Mouse (Mus musculus): ENCODE measurements around the gene Fam208b. TPM values are rescaled to one million over a fixed set of nuclear protein-coding genes. Genes with fewer than 3 reads are reported as not detected.

Fam208b gene
- polyA plus RNA-seq, 1 experiment: 14.7 TPM

DNA sequence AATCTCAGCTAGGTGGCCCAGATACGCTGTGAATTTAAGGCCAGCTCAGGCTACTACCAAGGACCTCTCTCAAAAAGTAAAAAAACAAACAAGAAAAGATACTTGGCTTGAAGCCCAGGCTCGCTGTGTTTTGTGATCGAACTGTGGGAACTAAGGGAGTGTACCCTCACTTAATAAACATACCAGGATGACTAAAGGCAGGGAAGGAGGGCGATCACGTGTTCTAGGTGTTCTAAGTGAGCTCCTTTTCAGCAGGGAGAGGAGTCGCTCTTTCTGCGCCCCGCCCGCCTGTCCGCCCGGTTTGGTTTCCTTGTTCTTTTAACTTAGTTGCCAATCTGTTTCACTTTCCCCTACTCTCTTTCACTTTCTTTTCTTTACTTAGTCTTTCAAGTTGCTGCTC, 25.9 kb upstream of the Fam208b start:
- Histone ChIP-seq H3K4me3 (ENCODE audit: insufficient read depth, low read length) (peak overlapping the region; percentile 31; the same call in 1 of the 2 replicates), H3K4me1 (ENCODE audit: control insufficient read depth, insufficient read depth, low read length) (no peaks in the 10 kb centered on the region; the same call in 1 of the 2 replicates), H3K27ac (ENCODE audit: insufficient read depth, low read length) (no peak overlapping the region)
- TF ChIP-seq POLR2A (IDR thresholded peaks at IDR 0.05; ENCODE audit: extremely low read depth, insufficient read depth, low read length) (no peak), CTCF (IDR thresholded peaks at IDR 0.05; ENCODE audit: extremely low read depth, insufficient read depth, low read length) (no peak)

DNA sequence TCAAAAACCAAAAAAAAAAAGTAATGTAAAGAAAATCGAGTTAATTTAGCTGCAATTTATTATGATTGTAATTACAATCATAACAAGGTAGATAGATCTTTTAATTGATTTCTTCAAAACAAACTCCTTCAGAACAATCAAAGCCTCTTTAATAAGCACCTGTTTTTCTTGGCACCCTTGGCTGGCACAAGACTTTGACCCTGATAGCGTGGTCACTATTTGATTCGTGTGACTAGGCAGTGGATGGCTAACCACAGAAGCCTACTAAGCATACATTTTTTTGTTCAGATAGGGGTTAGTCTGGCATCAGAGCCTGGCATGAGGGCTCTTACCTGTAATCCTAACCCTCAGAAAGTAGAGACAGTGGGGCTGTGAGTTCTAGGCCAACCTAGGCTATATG, 24.2 kb upstream of the Fam208b start:
- TF ChIP-seq CTCF (IDR thresholded peaks at IDR 0.05; ENCODE audit: extremely low read depth, insufficient read depth, low read length) (no peak), POLR2A (IDR thresholded peaks at IDR 0.05; ENCODE audit: extremely low read depth, insufficient read depth, low read length) (no peak)
- Histone ChIP-seq H3K4me3 (ENCODE audit: insufficient read depth, low read length) (peak overlapping the region; percentile 97; the same call in 1 of the 2 replicates), H3K27ac (ENCODE audit: insufficient read depth, low read length) (no peak overlapping the region), H3K4me1 (ENCODE audit: control insufficient read depth, insufficient read depth, low read length) (no peaks in the 10 kb centered on the region; the same call in 1 of the 2 replicates)

DNA sequence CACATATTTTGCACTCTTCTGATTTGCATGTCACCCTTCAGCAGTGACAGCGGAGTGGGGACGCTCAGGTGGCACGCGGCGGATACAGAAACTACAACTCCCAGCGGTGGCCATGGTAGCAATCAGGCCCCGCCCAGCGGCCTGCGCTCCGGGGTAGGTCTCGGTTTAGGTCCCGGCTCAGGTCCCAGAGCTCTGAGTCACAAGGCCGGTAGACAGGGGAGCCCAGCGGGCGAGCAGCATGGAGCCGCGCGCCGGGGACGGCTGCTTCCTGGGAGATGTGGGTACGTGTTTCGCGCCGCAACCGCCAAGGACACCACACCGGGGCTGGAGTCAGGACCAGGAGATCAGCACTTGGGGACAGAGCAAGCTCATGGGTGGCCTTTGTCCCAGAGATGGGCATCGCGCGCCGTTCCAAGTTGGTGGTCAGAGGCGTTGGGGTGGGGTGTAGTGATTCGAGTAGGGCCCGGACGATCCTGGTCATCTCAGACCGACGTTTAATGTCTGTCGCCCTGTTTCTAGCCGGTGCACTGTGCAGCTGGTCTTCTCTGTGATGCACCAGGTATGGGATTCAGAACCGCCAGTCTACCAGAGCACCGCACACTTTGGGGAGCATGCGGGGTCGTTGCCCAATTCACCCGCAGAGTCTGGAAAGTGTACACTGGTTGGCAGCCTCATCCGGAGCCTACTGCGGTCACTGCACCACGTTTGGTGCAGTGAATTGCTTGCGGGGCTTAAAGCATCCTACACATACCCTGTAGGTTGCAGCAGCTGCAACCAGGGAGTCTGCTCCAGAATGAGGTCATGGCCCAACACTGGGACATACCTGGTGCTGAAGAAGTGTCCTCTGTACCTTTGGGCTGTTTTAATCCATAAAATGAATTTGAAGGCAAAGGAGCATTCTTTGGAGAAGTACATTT, 23.2 kb upstream of the Fam208b start, which contains the start of gene Asb13:
Asb13 (plus strand) TSS at position 138 of the 917 bp plus-strand sequence.
- Histone ChIP-seq H3K4me3 (ENCODE audit: insufficient read depth, low read length) (peak within 1 kb of the TSS; percentile 97), H3K4me1 (ENCODE audit: control insufficient read depth, insufficient read depth, low read length) (no peaks in the 10 kb centered on the region; the same call in 1 of the 2 replicates), H3K27ac (ENCODE audit: insufficient read depth, low read length) (peak within 1 kb of the TSS; percentile 68)
- TF ChIP-seq CTCF (IDR thresholded peaks at IDR 0.05; ENCODE audit: extremely low read depth, insufficient read depth, low read length) (no peak), POLR2A (IDR thresholded peaks at IDR 0.05; ENCODE audit: extremely low read depth, insufficient read depth, low read length) (peak; percentile 64)

DNA sequence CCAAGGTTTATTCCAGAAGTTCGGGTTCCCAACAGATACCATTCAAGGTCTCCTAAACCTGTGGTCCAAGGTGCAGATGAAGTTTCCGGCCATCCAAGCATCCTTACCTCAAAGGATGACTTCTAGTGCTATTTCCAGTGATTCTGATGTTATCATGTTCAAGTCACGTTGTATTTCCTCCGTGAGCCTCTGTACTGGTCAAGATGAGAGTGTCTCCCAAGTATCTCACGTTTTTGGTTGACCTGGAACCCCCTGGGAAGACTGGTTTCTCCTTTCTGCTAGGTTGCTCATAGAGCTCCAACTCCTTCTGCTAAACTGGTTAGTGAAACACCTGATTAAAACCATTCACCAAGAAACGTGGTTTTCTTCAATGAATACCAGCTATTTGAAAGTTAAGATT, 22.2 kb upstream of the Fam208b start:
- Histone ChIP-seq H3K27ac (ENCODE audit: insufficient read depth, low read length) (no peak overlapping the region), H3K4me1 (ENCODE audit: control insufficient read depth, insufficient read depth, low read length) (no peaks in the 10 kb centered on the region; the same call in 1 of the 2 replicates), H3K4me3 (ENCODE audit: insufficient read depth, low read length) (no peak overlapping the region; the same call in 1 of the 2 replicates)
- no peak for TF ChIP-seq CTCF (IDR thresholded peaks at IDR 0.05; ENCODE audit: extremely low read depth, insufficient read depth, low read length)

DNA sequence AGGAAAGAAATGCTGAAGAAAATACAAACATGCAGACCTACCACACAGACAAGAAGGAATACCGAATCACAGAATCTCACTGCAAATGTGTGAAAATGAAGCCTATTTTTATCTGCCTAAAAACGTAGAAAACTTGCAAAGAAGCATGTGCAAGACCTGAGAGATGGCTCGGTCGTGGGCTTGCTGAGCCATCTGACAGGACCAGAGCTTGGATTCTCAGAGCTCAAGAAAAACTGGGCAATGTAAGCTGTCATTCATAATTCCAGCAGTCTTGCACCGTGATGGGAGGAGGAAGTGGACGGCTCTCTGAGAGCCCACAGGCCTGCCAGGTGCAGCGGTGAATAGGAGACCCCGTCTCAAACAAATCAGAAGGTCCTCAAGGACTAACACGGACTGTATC, 21.6 kb upstream of the Fam208b start:
- no peak overlapping the region for H3K4me3 ChIP-seq (ENCODE audit: insufficient read depth, low read length)
- no peaks in the 10 kb centered on the region; the same call in 1 of the 2 replicates for H3K4me1 ChIP-seq (ENCODE audit: control insufficient read depth, insufficient read depth, low read length)
- H3K27ac ChIP-seq (ENCODE audit: insufficient read depth, low read length): peak overlapping the region; percentile 67; the same call in 1 of the 2 replicates
- TF ChIP-seq POLR2A (IDR thresholded peaks at IDR 0.05; ENCODE audit: extremely low read depth, insufficient read depth, low read length) (no peak), CTCF (IDR thresholded peaks at IDR 0.05; ENCODE audit: extremely low read depth, insufficient read depth, low read length) (no peak)

DNA sequence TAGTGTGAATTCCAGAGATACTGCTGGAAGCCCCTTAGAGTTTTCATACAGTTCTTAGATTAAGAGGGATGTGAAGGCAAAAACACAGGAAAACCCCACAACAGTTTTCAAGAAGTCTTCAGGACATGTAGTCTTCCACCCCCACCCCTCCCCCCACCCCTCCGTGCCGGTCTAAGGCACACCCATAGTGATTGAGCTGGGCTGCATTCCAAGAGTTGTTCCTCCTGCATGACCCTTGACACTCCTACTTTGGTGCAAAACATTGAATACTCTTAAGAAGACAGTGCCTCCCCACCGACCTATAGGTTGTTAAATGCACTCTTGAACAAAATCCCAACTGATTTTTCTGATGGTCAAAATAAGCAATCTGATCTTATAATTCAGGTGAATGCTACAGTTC, 17.2 kb upstream of the Fam208b start:
- no peak for TF ChIP-seq CTCF (IDR thresholded peaks at IDR 0.05; ENCODE audit: extremely low read depth, insufficient read depth, low read length)
- Histone ChIP-seq H3K4me1 (ENCODE audit: control insufficient read depth, insufficient read depth, low read length) (no peaks in the 10 kb centered on the region; the same call in 1 of the 2 replicates), H3K27ac (ENCODE audit: insufficient read depth, low read length) (no peak overlapping the region), H3K4me3 (ENCODE audit: insufficient read depth, low read length) (no peak overlapping the region)

DNA sequence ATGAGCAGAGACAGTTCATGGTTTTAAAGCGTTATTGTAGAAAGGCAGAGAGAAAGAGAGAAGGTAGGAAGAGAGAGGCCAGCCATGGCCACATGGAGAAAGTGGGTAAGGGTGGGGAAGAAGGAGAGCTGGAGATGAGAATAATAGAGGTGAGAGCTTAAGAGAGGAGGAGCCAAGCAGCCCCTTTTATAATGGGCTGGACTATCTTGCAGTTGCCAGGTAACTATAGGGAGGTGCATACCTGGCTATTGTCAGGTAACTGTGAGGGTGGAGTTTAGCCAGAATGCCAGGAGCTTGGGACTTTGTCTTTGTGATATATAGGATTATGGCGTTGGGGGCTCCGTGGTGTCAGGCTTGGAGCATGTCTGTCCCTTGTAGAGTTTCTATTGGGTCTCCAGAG, 16.2 kb upstream of the Fam208b start:
- Histone ChIP-seq H3K27ac (ENCODE audit: insufficient read depth, low read length) (no peak overlapping the region), H3K4me3 (ENCODE audit: insufficient read depth, low read length) (no peak overlapping the region), H3K4me1 (ENCODE audit: control insufficient read depth, insufficient read depth, low read length) (no peaks in the 10 kb centered on the region)
- TF ChIP-seq POLR2A (IDR thresholded peaks at IDR 0.05; ENCODE audit: extremely low read depth, insufficient read depth, low read length) (no peak), CTCF (IDR thresholded peaks at IDR 0.05; ENCODE audit: extremely low read depth, insufficient read depth, low read length) (no peak)

DNA sequence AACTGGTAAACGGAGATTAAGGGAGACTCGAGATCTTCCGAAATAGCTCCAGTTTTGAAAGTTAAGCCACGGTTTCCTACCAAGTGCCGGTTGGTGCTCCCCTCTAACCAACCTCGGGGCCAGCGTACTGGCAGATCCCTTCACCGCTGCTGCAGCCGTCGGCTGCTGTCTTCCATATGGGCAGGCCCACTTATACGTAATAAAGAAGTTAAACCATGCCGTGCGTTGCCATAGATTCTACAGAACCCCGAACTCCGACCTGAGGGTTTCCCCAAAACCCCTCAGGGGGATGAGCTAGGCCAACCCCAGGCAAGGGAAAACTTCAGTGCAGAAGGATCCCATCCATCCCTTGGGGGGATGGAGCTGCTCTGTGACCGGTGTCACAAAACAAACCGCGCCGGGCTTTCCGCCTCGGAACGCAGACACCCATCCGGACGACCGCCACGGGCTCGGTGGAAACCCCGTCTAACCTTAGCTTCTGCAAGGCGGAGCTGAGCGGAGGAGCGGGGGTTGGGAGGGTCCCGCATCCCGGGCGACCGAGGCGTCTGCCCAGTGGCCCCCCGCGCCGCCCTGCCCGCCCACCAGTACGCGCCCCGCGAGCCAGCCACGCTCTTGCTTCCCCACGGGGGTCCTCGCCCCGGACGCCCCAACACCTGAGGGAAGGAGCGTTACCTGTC, 652 bp downstream of the Fam208b start:
- peak overlapping the region; percentile 64 for H3K27ac ChIP-seq (ENCODE audit: insufficient read depth, low read length)
- peak overlapping the region; percentile 67 for H3K4me3 ChIP-seq (ENCODE audit: insufficient read depth, low read length)
- TF ChIP-seq POLR2A (IDR thresholded peaks at IDR 0.05; ENCODE audit: extremely low read depth, insufficient read depth, low read length) (no peak), CTCF (IDR thresholded peaks at IDR 0.05; ENCODE audit: extremely low read depth, insufficient read depth, low read length) (no peak)
- peaks cover 1% of the 10 kb centered on the region; the same call in 1 of the 2 replicates for H3K4me1 ChIP-seq (ENCODE audit: control insufficient read depth, insufficient read depth, low read length)

DNA sequence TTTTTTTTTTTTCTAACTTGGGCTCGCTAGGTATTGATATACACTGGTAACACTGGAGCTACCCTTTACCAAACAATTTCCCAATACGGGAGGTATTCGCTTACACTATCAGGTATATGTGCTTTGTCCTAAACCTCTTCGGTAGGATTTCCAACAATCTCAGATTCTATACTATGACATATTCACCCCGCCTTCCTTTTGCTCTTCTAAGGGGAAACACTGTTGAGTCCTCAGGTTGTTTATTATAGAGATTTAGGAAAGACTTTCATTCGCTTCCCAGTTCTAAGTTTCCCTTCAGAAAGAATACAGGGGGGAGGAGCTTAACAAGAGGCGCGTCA, 1.2 kb downstream of the Fam208b start:
- Histone ChIP-seq H3K4me1 (ENCODE audit: control insufficient read depth, insufficient read depth, low read length) (peaks cover 1% of the 10 kb centered on the region; the same call in 1 of the 2 replicates), H3K4me3 (ENCODE audit: insufficient read depth, low read length) (peak overlapping the region; percentile 67), H3K27ac (ENCODE audit: insufficient read depth, low read length) (no peak overlapping the region)
- TF ChIP-seq CTCF (IDR thresholded peaks at IDR 0.05; ENCODE audit: extremely low read depth, insufficient read depth, low read length) (no peak), POLR2A (IDR thresholded peaks at IDR 0.05; ENCODE audit: extremely low read depth, insufficient read depth, low read length) (no peak)

All from cortical plate, adult 2 months (tissue).